Mouse (Mus musculus) kidney, adult 9 months (tissue): ENCODE results near the gene Spin2f.
"Not testable (repeated sequence)": the region's sequence is repeated elsewhere in the genome, so short reads cannot be mapped to it uniquely, and the experiment has no call there.

Source experiments
- DNase-seq: peaks from one replicate; pipeline ENCODE4 v3.0.0; 2022

The Spin2f gene

DNA sequence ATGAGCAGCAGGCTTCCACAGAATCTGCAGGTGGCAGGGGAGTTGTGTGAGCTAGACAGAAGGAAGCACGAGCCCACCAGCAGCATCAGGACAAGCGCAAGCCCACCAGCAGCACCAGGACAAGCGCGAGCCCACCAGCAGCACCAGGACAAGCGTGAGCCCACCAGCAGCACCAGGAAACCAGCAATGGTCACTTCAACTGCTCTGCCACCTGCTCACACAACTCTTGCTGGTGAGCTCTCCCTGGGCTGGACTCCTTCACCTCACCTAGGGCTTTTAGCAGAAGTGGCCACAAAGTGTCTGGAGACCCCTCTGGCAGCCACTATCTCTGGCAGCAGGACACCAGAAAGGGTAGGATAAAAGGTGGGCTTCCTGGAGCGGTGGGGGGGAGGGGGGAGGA lies at the start of gene Spin2f:
Spin2f (plus strand) TSS at position 301 of the 400 bp plus-strand sequence.
- DNase-seq, result not testable (repeated sequence)

DNA sequence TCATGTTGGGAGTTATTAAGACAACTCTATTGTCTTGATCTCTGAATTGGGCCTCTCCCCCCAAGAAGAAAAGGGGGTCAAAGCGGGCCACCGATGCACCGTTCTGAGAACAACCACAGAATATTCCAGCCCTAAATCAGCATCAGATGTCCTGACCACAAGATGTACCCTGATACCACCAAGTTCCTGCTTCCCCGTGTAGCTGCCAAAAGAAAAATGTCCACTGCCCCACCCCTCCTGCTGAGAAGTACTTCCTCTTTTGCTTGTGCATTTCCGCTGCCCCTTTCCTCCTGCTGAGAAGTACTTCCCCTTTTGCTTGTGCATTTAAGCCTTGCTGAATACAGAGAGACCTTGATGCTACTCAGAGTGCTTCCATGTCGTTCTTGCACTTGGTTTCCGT lies 41.6 kb upstream of the Spin2f start:
- DNase-seq, result not testable (repeated sequence)

DNA sequence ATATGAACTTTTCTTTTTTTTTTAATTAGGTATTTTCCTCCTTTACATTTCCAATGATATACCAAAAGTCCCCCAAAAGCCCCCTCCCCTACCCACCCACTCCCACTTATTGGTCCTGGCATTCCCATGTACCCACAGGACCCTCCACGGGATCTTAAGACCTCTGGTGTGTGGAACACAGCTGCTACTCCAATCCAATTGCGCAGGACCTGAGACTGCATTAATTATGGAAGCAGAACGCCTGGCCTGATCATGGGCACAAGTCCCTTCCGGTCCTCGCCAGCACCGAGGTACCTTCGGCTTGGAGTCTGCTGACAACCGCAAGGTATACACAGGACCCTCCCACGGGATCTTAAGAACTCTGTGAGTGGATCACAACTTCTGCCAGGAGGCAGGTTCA lies 30.2 kb upstream of the Spin2f start:
- DNase-seq, result not testable (repeated sequence)

DNA sequence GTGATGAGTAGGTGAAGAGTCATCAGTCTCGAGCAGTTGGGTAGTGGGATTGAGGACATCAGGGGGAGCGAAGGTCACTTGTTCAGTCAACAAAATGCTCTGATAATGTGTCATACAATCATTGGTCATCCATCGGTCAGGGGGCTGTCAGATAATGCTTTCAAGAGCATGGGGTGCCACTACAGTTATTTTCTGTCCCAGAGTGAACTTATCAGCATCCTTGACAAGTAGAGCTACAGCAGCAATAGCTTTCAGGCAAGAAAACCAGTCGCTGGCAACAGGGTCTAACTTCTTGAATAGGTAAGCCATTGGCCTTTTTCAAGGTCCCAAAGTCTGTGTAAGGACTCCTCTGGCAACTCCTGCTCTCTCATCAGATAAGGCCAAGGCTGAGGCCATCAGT lies 18.6 kb upstream of the Spin2f start:
- not testable (repeated sequence) for DNase-seq

DNA sequence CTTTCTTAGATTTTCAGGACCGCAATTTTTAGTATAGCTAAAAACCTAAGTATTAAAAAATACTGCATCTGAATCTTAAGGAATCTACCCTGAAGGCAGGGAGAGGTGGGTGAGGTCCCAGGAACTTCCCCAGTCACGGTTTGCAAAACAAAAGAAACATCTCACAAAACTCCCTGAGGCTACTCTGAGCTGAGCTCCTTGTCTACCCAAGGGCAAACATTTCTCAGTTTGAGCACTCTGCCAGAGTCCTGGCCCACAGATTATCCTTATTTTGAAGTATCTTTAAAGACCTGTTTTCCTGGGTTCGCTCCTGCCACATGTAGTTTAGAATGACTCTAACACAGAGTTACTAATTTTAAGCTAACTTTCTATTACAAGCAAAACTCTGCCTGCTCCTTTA lies 11.9 kb upstream of the Spin2f start:
- not testable (repeated sequence) for DNase-seq
